Mouse (Mus musculus) frontal cortex, adult (tissue): Measurements from ENCODE around the gene Gm8947.
"Not testable (repeated sequence)": the region's sequence is repeated elsewhere in the genome, so short reads cannot be mapped to it uniquely, and the experiment has no call there.

Source experiments
- ATAC-seq: cut with Nextera tagmentation; 2 replicates; pipeline ENCODE4 v1.9.2; 2017; ENCODE audit warnings: mild to moderate bottlenecking, moderate library complexity, mixed read lengths; ENCODE audit not compliant: low TSS enrichment

Gm8947 gene

GRCm38 (mm10) chr1:151180167-151180566, 12.0 kb upstream of the Gm8947 start:
- ATAC-seq = no peak

DNA sequence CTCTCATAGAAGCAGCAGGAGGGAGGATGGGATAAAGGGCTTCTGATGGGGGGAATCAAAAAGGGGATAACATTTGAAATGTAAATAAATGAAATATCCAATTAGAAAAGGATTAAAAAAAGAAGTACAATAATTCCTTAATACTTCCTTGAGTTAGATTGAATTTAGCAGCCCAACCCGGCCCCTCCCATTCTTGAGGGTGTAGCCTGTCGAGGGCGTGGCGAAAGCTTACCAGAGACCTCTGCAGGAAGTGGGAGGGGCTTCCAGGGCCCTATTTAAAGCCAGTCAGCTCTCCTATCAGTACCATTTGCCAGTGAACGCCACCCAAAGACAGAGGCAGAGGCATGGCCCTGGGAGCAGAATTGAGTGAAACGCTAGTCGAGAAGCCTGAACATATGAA, 9.9 kb upstream of the Gm8947 start, which contains the start of gene Gm47985:
Gene Gm47985, plus strand, starts transcription at position 272 of the 400 bp plus-strand sequence.
- not testable (repeated sequence) for ATAC-seq

- not testable (repeated sequence) for ATAC-seq
These were observed 6.0 kb upstream of the Gm8947 start for GRCm38 (mm10) chr1:151186186-151186585.

DNA sequence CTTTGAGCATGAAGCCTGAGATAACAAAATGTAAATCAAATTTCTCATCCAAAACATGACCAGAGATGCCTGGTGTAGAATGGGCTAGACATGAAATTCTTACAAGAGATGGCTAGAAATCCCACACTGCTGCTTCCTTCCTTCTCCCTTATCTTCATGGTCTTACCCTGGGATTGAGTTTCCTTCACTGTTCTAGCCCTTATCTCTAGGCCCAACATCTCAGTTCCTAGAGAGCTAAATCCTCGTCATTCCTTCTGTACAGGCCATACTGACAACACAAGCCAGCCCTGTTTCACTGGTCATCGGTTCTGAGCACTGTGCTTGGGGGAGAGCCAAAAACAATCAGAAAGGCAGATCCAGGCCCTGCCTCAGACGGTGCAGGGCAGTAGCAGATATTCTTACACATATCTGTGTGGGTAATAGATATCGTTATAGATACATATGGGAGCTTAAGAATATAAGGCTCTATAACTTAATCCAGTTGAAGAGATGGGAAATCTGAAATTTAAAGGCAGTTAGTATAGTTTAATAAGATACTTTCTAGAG, 5.2 kb upstream of the Gm8947 start:
- ATAC-seq = not testable (repeated sequence)

- ATAC-seq = no peak
These were observed 3.7 kb upstream of the Gm8947 start for GRCm38 (mm10) chr1:151188469-151188868.

GRCm38 (mm10) chr1:151192739-151193138, 563 bp downstream of the Gm8947 start:
- not testable (repeated sequence) for ATAC-seq

- not testable (repeated sequence) for ATAC-seq
These were observed 3.8 kb downstream of the Gm8947 start for GRCm38 (mm10) chr1:151195986-151196385.

DNA sequence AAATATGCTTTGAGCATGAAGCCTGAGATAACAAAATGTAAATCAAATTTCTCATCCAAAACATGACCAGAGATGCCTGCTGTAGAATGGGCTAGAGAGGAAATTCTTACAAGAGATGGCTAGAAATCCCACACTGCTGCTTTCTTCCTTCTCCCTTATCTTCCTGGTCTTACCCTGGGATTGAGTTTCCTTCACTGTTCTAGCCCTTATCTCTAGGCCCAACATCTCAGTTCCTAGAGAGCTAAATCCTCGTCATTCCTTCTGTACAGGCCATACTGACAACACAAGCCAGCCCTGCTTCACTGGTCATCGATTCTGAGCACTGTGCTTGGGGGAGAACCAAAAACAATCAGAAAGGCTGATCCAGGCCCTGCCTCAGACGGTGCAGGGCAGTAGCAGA, 4.5 kb downstream of the Gm8947 start:
- ATAC-seq = not testable (repeated sequence)

DNA sequence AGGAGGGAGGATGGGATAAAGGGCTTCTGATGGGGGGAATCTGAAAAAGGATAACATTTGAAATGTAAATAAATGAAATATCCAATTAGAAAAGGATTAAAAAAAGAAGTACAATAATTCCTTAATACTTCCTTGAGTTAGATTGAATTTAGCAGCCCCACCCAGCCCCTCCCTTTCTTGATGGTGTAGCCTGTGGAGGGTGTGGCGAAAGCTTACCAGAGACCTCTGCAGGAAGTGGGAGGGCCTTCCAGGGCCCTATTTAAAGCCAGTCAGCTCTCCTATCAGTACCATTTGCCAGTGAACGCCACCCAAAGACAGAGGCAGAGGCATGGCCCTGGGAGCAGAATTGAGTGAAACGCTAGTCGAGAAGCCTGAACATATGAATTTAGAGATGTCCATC, 5.9 kb downstream of the Gm8947 start, which contains the start of gene Gm47995:
Gene Gm47995, plus strand, starts transcription at position 329 of the 400 bp plus-strand sequence.
- ATAC-seq = not testable (repeated sequence)

DNA sequence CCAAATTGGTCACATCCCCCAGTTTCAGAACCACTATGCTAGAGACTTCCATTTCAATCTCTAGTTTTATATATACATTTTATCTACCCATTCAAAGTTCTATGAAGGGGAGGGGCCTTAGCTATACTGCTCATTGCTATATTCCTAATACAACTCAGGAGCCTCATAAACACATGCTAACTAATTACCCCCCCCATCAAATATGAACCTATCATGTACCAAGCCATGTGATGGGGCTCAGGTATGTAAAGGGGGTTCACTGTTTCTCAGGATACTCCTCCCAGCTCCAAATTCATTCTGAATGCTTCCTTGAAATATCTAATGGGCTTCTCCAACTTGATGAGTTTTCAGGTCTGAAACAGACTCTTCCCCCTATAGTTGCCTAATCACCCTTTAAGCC, 8.4 kb downstream of the Gm8947 start:
- ATAC-seq = not testable (repeated sequence)

GRCm38 (mm10) chr1:151202771-151203170, 10.6 kb downstream of the Gm8947 start:
- not testable (repeated sequence) for ATAC-seq

GRCm38 (mm10) chr1:151203818-151204217, 11.6 kb downstream of the Gm8947 start, which contains the start of gene 3110040M04Rik:
Gene 3110040M04Rik, plus strand, starts transcription at chr1:151204121.
- ATAC-seq = not testable (repeated sequence)

- ATAC-seq = not testable (repeated sequence)
These were observed 16.3 kb downstream of the Gm8947 start for GRCm38 (mm10) chr1:151208493-151208892.

DNA sequence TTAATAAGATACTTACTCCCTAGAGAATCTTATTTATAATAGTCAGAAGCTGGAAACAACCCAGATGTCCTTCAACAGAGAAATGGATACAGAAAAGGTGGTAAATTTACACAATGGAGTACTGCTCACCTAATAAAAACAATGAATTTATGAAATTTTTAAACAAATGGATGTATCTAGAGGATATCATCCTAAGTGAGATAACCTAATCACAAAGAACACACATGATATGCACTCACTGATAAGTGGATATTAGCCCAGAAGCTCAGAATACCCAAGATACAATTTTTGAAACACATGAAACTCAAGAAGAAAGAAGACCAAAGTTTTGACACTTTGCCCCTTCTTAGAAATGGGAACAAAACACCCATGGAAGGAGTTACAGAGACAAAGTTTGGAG, 16.8 kb downstream of the Gm8947 start:
- not testable (repeated sequence) for ATAC-seq

DNA sequence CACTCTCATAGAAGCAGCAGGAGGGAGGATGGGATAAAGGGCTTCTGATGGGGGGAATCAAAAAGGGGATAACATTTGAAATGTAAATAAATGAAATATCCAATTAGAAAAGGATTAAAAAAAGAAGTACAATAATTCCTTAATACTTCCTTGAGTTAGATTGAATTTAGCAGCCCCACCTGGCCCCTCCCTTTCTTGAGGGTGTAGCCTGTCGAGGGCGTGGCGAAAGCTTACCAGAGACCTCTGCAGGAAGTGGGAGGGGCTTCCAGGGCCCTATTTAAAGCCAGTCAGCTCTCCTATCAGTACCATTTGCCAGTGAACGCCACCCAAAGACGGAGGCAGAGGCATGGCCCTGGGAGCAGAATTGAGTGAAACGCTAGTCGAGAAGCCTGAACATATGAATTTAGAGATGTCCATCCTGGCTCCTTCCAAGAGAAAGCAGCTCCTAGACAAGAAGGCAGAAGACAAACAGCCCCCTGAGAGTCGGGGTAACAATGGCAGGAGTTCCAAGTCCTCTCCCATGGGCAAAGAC, 17.7 kb downstream of the Gm8947 start, which contains the start of gene Gm47996:
Gene Gm47996, plus strand, starts transcription at position 308 of the 532 bp plus-strand sequence.
- ATAC-seq = not testable (repeated sequence)

- not testable (repeated sequence) for ATAC-seq
These were observed 19.5 kb downstream of the Gm8947 start for GRCm38 (mm10) chr1:151211666-151212065.

GRCm38 (mm10) chr1:151214862-151215261, 22.7 kb downstream of the Gm8947 start:
- ATAC-seq = no peak

- no peak for ATAC-seq
These were observed 23.8 kb downstream of the Gm8947 start for GRCm38 (mm10) chr1:151215985-151216384.

DNA sequence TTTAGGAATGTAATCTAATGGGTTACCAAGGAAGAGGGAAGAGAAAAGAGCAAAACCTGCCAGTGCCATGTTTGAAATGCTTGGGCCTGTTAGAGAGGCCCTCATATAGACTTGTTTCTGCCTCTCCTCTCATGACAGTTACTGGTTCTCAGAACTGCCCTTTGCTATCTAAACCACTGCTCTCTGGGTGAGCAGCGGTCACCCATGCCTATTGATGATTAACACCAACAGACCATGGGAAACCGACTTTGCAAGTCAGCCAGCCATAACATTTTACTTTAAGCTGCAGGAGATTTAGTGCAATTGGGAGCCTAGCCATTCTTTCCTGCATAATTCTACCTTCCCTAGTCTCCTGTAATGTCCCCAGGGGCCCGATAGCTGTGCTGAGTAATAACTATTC, 24.2 kb downstream of the Gm8947 start:
- no peak for ATAC-seq

DNA sequence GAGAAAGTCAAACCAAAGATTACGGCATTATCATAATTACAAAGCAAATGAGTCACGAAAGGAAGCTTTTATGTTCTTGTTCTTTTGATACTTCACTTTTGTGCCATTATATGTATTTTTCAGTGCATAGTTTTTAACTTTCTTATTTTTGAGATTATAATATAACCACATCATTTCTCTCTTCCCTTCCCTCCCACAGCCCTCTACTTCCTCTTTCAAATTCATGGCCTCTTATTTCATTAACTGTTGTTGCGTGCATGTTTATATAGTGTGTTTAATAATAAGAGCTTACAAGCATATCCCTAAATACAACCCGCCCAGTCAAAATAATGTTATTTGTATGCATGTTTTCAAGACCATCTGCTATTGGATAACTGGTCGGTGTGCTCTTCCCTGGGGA, 26.9 kb downstream of the Gm8947 start:
- ATAC-seq = no peak

DNA sequence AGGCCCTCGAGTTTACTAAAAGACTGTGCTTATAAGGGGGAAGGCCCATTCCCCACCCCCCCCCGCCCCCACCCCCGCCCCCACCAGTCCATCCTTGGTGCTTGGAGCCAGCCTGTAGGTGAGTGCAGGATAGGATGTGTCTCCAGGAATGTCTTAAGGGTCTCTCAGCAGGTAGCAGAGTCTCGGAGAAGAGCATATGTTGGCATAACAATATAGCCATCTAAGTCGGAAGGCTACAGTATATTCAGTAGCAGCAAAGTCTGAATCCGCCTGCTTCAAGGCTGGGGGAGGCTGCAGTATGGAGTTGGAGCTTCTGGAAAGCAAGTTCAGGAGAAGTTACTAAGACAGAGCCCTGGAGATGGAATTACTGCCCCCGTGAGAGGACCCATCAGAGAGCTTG, 27.9 kb downstream of the Gm8947 start:
- no peak for ATAC-seq

DNA sequence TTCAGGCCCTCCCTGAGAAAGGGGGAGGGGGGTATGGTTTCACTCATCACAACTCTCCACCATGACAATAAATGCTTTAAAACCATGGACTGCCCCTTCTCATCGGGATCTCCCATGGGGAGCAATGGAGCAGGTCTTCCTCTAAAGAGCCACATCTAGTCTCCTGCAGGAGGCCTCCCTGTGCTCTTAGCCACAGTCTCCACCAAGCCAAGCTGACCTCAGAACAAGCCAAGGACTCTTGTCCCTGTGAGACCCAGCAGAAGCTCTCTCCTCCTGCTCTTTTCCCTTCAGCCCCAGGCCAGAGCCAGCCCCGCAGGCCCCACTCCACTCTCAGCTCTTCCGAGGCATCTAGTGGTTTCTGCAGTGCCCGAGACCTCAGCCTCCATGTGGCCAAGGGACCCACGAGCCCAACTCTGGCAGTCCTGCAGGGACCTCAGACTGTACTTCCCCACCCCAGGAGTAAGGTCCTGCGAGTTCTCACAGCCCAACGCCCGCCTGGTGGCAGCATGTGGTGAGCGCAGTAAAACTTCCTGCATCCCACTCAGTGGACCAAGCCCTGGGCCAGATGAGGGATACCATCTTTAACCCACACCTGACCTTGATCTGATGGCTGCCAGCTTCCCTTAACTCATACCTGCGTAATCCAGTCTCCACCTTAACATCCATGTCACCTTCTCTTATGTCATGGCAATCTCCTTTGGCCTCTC, 30.5 kb downstream of the Gm8947 start:
- no peak for ATAC-seq

DNA sequence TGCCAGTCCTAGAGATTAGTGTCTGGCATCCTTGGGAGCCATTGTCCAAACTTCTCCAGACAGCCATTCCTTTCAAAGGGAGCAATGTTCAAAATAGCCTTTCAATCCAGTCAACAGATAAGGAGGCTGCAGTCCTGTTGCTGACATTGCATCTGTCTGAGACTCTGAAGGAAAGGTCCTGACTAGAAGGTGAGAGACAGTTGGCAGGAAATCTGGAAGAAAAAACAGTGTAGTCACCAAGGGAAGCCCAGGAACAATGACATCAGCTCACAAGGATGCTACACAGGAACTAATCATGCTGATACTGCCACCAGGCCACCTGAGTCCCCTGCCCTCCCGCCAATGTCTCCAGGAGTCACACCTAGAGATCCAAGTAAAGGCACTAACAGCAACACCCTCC, 31.2 kb downstream of the Gm8947 start:
- ATAC-seq = no peak
